Mouse (Mus musculus) liver, embryonic 14.5 days (tissue): Measurements from ENCODE around the gene Padi6.

Experiments used
- CTCF ChIP-seq: IDR thresholded peaks from 2 replicates; pipeline ENCODE4 v1.5.1; 2016; ENCODE audit warnings: antibody characterized with exemption, low read depth, control low read depth
- EP300 ChIP-seq: IDR thresholded peaks from 2 replicates; pipeline ENCODE4 v1.6.1; 2016; ENCODE audit warnings: antibody characterized with exemption, low read depth

- no peak for TF ChIP-seq CTCF
- TF ChIP-seq EP300, result no peak
Observed at GRCm38 (mm10) chr4:140761601-140762000, 19.2 kb upstream of the Padi6 start.
